Mouse (Mus musculus) liver, adult 2 months (tissue): ENCODE measurements around the gene Nccrp1.

Experiments
- CTCF ChIP-seq: fragments of 200-500 bp; IDR thresholded peaks from 2 replicates; pipeline ENCODE4 v1.5.1; 2011; ENCODE audit warnings: low read depth, low read length, control low read depth
- POLR2A ChIP-seq: fragments of 200-500 bp; IDR thresholded peaks from 2 replicates; pipeline ENCODE4 v1.6.1; 2011; ENCODE audit warnings: low read length, control low read depth; ENCODE audit not compliant: insufficient read depth; ENCODE audit errors: extremely low read depth

- TF ChIP-seq POLR2A (no peak), CTCF (no peak)
Measured at GRCm38 (mm10) chr7:28562951-28563350, 15.9 kb upstream of the Nccrp1 start.
